Mouse (Mus musculus): ENCODE measurements at regions not wholly inside any gene's neighbourhood (a gene's known extent, or its start where the extent isn't known, plus 50 kb on each side); places are given as distances from the start of the nearest gene placed in this dataset.

DNA sequence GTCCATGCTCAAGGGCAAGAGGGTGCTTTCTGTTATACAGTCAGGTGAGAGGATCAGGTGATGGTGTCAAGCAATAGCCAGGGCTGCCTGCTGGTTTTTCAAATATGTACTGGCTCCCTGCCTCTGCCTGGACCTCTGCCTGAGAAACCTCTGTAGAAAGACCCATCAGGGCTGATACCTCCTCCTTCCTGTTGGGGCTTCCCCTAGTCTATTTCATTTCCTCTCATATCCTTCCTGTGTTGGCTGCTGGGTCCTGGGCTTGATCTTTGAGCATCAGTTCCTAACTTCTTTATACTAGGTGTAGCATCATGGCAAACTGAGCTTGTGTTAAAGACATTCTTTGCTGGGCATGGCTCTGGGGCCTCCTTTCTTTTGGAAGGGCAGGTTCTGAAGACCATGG is 89.5 kb downstream of the Tmem38b start:
- Histone ChIP-seq H3K9ac (replicated peaks) (no peak overlapping the region), H3K27ac (no peak overlapping the region), H3K4me3 (replicated peaks) (no peak overlapping the region), H3K4me2 (no peak overlapping the region), H3K4me1 (replicated peaks) (no peaks in the 10 kb centered on the region), H3K36me3 (no peaks in the 10 kb centered on the region), H3K27me3 (no peaks in the 10 kb centered on the region), H3K9me3 (no peaks in the 10 kb centered on the region)
- no peak for ATAC-seq (ENCODE audit: insufficient number of reproducible peaks, insufficient read depth, low FRiP score, low TSS enrichment, low read depth)

DNA sequence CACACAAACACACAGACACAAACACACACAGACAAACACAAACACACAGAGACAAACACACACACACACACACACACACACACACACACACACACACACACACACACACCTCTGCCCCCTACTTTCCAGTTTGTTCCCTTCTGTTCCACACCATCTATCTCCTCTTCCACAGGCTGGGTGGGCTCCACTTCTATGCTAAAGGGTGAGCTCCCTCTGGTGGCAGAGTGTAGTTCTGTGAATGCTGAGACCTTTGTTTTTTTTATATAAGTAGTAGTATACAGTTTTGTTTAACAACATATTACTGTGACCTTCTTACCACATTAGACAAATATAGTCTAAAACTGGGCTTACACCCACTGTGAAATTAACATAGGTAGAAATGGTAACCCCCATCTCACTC is 93.3 kb downstream of the Tmem38b start:
- Histone ChIP-seq H3K4me2 (no peak overlapping the region), H3K4me3 (replicated peaks) (no peak overlapping the region), H3K27me3 (no peaks in the 10 kb centered on the region), H3K36me3 (no peaks in the 10 kb centered on the region), H3K4me1 (replicated peaks) (no peaks in the 10 kb centered on the region), H3K27ac (no peak overlapping the region), H3K9ac (replicated peaks) (no peak overlapping the region), H3K9me3 (no peaks in the 10 kb centered on the region)
- no peak for ATAC-seq (ENCODE audit: insufficient number of reproducible peaks, insufficient read depth, low FRiP score, low TSS enrichment, low read depth)

DNA sequence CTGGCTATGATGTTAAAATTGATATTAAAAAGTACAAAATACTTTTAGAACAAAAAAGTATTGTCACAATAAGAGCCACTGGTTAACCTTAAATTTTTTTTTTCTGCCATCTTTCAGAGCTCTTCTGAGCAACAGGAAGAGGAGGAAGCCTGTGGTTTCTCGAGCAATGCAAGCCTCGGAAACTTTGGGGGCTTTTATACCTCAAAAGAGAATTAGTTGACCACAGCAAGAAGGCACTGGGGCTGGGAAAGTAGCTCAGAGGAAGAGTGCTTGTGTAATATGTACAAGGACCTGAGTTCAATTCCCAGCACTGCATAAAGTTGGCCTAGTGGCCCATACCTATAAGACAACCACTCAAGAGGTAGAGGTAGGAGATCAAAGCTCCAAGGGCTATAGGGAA is 94.7 kb downstream of the Tmem38b start:
- ATAC-seq (ENCODE audit: insufficient number of reproducible peaks, insufficient read depth, low FRiP score, low TSS enrichment, low read depth): no peak
- no peaks in the 10 kb centered on the region for H3K36me3 ChIP-seq
- H3K27ac ChIP-seq: no peak overlapping the region
- no peak overlapping the region for H3K9ac ChIP-seq (replicated peaks)
- no peaks in the 10 kb centered on the region for H3K27me3 ChIP-seq
- no peak overlapping the region for H3K4me2 ChIP-seq
- H3K4me1 ChIP-seq (replicated peaks): no peaks in the 10 kb centered on the region
- no peak overlapping the region for H3K4me3 ChIP-seq (replicated peaks)
- 71% methylated on average over 2 of the region's 2 CpGs for WGBS
- no peaks in the 10 kb centered on the region for H3K9me3 ChIP-seq

DNA sequence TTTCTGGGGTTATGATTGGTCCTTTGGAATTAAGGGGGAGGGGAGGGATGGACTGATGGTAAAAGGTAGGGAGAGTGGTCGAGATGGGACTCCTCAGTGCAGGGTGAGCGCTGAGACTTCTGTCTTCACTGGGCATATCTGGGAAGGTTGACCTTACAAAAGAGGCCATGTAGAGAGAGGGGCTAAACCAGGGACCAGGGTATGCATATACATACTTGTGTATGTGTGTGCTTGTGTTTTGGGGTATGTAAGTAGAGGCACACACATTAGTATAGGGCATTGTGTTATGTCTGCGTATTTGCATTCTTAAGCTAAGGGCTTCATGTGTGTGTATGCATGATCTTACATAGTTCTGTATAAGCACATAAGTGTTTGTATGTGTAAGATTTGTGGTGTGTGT is 105.2 kb downstream of the Tmem38b start:
- no peaks in the 10 kb centered on the region for H3K36me3 ChIP-seq
- peaks cover 3% of the 10 kb centered on the region; the same call in 1 of the 2 replicates for H3K4me1 ChIP-seq (replicated peaks)
- no peaks in the 10 kb centered on the region for H3K9me3 ChIP-seq
- no peak overlapping the region for H3K27ac ChIP-seq
- H3K27me3 ChIP-seq: no peaks in the 10 kb centered on the region
- H3K9ac ChIP-seq (replicated peaks): no peak overlapping the region
- peak; percentile 66 for ATAC-seq (ENCODE audit: insufficient number of reproducible peaks, insufficient read depth, low FRiP score, low TSS enrichment, low read depth)
- 89% methylated on average over 3 of the region's 3 CpGs for WGBS
- no peak overlapping the region for H3K4me3 ChIP-seq (replicated peaks)
- H3K4me2 ChIP-seq: no peak overlapping the region

DNA sequence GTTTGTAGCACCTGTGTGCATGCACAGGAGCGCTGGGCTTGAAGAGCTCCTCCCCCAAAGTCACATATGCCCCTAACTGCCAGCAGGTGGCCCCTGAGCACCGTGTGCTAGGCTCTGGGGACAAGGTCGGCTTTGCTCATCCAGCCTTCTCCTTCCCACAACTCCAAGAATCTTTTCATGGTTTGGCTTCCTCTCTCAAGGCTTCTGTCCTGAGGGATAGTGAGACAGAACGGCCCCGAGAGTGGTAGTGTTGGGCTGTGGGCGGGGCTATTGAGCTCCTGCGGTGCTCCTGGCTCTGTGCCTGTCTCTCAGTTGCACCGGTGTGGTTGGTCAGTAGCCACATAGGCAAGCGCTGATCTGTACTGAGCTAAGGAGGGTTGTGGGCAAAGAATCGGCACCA is 105.7 kb downstream of the Tmem38b start:
- Histone ChIP-seq H3K4me2 (peak overlapping the region; percentile 48), H3K4me1 (replicated peaks) (peaks cover 3% of the 10 kb centered on the region; the same call in 1 of the 2 replicates), H3K27ac (no peak overlapping the region), H3K27me3 (no peaks in the 10 kb centered on the region), H3K4me3 (replicated peaks) (peak overlapping the region; percentile 19), H3K36me3 (no peaks in the 10 kb centered on the region), H3K9me3 (no peaks in the 10 kb centered on the region), H3K9ac (replicated peaks) (peak overlapping the region; percentile 38; the same call in 1 of the 2 replicates)
- WGBS: 17% methylated on average over 10 of the region's 10 CpGs
- peak; percentile 37; the same call in 1 of the 2 replicates for ATAC-seq (ENCODE audit: insufficient number of reproducible peaks, insufficient read depth, low FRiP score, low TSS enrichment, low read depth)

DNA sequence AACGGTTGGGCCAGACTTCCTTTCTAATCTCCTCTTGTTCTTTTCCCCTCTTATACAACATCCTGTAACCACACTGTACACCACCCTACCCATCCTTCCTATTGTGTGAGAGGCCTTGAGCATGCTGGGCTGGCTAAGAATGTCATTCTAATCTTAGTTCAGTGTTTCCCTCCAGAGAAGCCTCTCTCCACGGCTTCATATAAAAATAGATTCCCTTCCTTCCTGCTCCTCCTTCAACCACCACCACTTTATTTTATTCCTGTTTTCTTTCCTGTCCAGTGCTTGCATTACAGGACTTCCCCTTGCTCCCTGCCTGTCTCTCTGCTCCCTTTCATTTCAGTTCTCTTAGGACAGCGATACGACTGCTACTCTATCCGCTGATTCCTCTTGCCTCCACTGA is 109.5 kb downstream of the Tmem38b start:
- H3K27ac ChIP-seq: no peak overlapping the region
- no peak overlapping the region for H3K4me2 ChIP-seq
- ATAC-seq (ENCODE audit: insufficient number of reproducible peaks, insufficient read depth, low FRiP score, low TSS enrichment, low read depth): no peak
- H3K4me1 ChIP-seq (replicated peaks): peaks cover 3% of the 10 kb centered on the region; the same call in 1 of the 2 replicates
- 73% methylated on average over 5 of the region's 5 CpGs for WGBS
- no peaks in the 10 kb centered on the region for H3K27me3 ChIP-seq
- no peaks in the 10 kb centered on the region for H3K36me3 ChIP-seq
- H3K4me3 ChIP-seq (replicated peaks): no peak overlapping the region
- H3K9me3 ChIP-seq: no peaks in the 10 kb centered on the region
- no peak overlapping the region for H3K9ac ChIP-seq (replicated peaks)

DNA sequence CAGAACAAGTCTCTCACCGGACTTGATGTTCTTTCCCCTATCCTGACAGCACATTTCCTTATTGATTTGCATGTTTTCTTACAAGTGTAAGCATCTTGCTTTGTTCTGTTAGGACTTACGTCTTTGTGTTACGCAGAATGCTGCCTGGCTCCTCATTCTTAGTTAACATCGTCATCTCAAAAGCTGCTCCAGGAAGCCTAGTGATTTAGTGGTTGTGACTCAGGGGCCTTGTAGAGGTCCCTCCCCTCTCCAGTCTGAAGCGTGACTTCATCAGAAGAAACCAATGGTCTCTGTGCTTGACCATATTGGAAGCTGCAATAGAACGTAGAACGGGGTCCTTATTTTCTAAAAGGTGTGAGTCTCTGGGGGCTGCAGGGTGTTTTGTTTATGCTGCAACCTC is 122.9 kb downstream of the Tmem38b start:
- H3K36me3 ChIP-seq: no peaks in the 10 kb centered on the region
- H3K4me1 ChIP-seq (replicated peaks): peaks cover 6% of the 10 kb centered on the region; the same call in 1 of the 2 replicates
- ATAC-seq (ENCODE audit: insufficient number of reproducible peaks, insufficient read depth, low FRiP score, low TSS enrichment, low read depth): no peak
- no peak overlapping the region for H3K4me3 ChIP-seq (replicated peaks)
- H3K9me3 ChIP-seq: no peaks in the 10 kb centered on the region
- no peak overlapping the region for H3K27ac ChIP-seq
- WGBS: 88% methylated on average over 7 of the region's 7 CpGs
- H3K9ac ChIP-seq (replicated peaks): no peak overlapping the region
- H3K27me3 ChIP-seq: no peaks in the 10 kb centered on the region
- H3K4me2 ChIP-seq: no peak overlapping the region

DNA sequence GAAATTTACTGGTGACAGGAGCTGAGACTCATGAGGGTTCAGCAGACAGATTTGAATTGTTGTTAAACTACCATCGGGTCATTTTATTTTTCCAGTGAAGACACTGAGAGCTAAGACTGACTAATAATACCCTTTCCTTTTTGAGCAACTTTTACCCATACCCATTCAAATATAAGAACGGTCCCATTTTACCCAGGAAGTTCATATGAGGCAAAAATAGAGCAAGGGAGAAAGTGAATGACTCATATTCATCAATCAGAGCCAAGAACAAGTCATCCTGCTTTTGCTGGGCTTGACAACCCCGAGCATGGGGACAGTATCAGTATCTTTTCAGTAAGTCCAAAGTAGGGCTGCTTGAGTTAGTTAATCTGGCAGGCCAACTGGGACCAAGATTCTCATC is 123.3 kb downstream of the Tmem38b start:
- no peak overlapping the region for H3K4me2 ChIP-seq
- ATAC-seq (ENCODE audit: insufficient number of reproducible peaks, insufficient read depth, low FRiP score, low TSS enrichment, low read depth): no peak
- no peak overlapping the region for H3K4me3 ChIP-seq (replicated peaks)
- no peak overlapping the region for H3K27ac ChIP-seq
- H3K27me3 ChIP-seq: no peaks in the 10 kb centered on the region
- peaks cover 6% of the 10 kb centered on the region; the same call in 1 of the 2 replicates for H3K4me1 ChIP-seq (replicated peaks)
- no peaks in the 10 kb centered on the region for H3K9me3 ChIP-seq
- H3K9ac ChIP-seq (replicated peaks): no peak overlapping the region
- H3K36me3 ChIP-seq: no peaks in the 10 kb centered on the region
- 88% methylated on average over 3 of the region's 3 CpGs for WGBS

DNA sequence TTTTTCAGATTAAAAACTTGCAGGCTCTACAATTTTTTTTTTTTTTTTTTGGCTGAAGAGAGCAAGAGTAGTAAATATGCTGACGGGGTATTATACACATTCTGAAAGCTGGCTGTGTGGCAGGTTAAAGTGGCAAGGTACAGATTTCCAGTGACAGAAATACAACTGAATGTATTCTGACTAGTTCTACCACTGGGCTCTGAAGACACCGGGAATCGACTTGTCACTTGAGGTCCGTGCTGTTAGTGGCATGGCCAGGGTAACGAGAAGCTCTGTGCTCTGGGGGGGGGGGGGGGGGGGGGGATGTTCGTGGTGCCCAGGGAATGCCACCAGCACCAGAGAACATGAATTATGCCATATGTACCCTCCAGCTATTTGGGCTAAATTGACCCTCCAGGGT is 124.7 kb downstream of the Tmem38b start:
- Histone ChIP-seq H3K27ac (no peak overlapping the region), H3K4me1 (replicated peaks) (peaks cover 6% of the 10 kb centered on the region; the same call in 1 of the 2 replicates), H3K4me3 (replicated peaks) (no peak overlapping the region), H3K9me3 (no peaks in the 10 kb centered on the region), H3K9ac (replicated peaks) (no peak overlapping the region), H3K27me3 (no peaks in the 10 kb centered on the region), H3K4me2 (no peak overlapping the region), H3K36me3 (no peaks in the 10 kb centered on the region)
- WGBS: 69% methylated on average over 6 of the region's 6 CpGs
- ATAC-seq (ENCODE audit: insufficient number of reproducible peaks, insufficient read depth, low FRiP score, low TSS enrichment, low read depth): no peak

DNA sequence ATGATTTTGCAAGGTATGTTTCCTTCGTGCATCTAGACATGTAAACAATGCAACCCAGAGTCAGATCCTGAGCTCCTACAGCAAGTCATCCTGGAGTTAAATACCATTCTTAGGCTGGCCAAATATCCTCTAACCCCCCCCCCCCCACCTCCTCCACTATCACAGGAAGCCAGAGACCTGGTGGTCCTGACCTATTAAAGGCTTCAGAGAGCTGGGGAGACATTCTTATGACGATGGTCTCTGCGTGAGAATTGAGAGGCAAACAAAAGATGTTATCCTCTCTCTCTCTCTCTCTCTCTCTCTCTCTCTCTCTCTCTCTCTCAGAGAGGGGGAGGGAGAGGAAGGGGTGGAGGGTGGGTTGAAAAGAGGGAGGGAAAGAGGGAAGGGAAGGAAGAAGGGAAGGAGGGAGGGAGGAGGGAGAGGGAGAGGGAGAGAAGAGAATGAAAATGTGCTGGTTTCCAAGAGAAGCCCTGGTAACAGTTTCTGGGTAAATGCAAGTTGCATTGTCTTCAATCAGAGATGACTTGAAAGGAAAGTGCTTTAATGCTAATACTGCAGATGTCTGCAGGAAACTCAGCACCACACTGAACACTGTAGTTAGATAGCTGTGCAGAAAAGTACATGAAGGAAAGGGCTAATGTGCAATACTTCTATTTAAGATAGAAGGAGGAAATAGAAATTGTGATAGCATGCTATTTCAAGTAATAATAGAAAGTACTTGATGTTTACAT is 125.3 kb downstream of the Tmem38b start:
- ATAC-seq (ENCODE audit: insufficient number of reproducible peaks, insufficient read depth, low FRiP score, low TSS enrichment, low read depth): no peak
- Histone ChIP-seq H3K27me3 (no peaks in the 10 kb centered on the region), H3K9me3 (no peaks in the 10 kb centered on the region), H3K9ac (replicated peaks) (no peak overlapping the region), H3K27ac (no peak overlapping the region), H3K4me2 (no peak overlapping the region), H3K4me1 (replicated peaks) (peaks cover 6% of the 10 kb centered on the region; the same call in 1 of the 2 replicates), H3K36me3 (no peaks in the 10 kb centered on the region), H3K4me3 (replicated peaks) (no peak overlapping the region)
- WGBS: 40% methylated on average over 3 of the region's 3 CpGs

DNA sequence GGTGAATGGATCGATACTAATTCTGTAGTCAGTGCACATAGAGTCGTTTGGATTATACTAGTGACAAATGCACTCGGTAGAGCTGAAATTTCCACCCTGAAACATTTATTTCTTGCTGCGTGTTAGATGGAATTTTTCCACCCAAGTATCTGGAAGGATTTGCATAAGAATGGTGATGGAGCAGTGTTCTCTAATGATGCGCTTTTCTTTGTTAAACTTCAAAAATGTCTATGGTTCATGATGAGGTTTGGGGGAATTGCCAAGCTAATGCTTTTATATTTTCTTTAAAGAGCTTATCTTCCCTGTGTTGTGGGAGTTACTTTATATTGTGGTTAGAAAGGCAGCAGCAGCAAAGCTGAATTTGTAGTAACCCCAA is 125.9 kb downstream of the Tmem38b start:
- ATAC-seq (ENCODE audit: insufficient number of reproducible peaks, insufficient read depth, low FRiP score, low TSS enrichment, low read depth): no peak
- no peak overlapping the region for H3K4me2 ChIP-seq
- no peak overlapping the region for H3K9ac ChIP-seq (replicated peaks)
- no peaks in the 10 kb centered on the region for H3K9me3 ChIP-seq
- no peak overlapping the region for H3K27ac ChIP-seq
- no peak overlapping the region for H3K4me3 ChIP-seq (replicated peaks)
- H3K4me1 ChIP-seq (replicated peaks): peaks cover 6% of the 10 kb centered on the region; the same call in 1 of the 2 replicates
- H3K27me3 ChIP-seq: no peaks in the 10 kb centered on the region
- WGBS: 85% methylated on average over 5 of the region's 5 CpGs
- no peaks in the 10 kb centered on the region for H3K36me3 ChIP-seq

DNA sequence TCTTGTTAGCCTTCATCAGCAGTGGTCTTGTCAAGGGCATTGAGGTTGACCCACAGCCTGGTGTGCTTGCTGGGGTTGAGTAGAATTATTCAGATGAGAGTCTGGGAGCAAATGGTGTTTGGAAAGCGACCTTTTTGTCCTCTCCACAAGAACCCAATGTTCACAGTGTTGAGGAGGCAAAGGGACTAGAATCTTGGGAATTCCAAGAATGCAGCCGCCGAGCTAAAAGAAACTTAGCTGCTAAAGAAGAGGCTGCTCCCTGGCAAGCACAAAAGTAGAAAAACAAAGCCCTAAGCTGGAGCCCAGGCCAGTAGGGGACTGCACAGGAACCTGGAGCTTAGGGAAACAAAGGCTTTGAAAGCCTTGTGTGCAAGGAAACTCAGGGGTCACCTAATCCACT is 126.4 kb downstream of the Tmem38b start:
- Histone ChIP-seq H3K36me3 (no peaks in the 10 kb centered on the region), H3K27ac (no peak overlapping the region), H3K9ac (replicated peaks) (no peak overlapping the region), H3K9me3 (no peaks in the 10 kb centered on the region), H3K4me1 (replicated peaks) (peaks cover 6% of the 10 kb centered on the region; the same call in 1 of the 2 replicates), H3K27me3 (no peaks in the 10 kb centered on the region), H3K4me3 (replicated peaks) (no peak overlapping the region), H3K4me2 (no peak overlapping the region)
- WGBS: 13% methylated on average over 3 of the region's 3 CpGs
- no peak; the same call in 1 of the 2 replicates for ATAC-seq (ENCODE audit: insufficient number of reproducible peaks, insufficient read depth, low FRiP score, low TSS enrichment, low read depth)
